Mouse (Mus musculus) thymus, adult 2 months (tissue): ENCODE data around the gene Rreb1.

Experiments used
- CTCF ChIP-seq: fragments of 200-500 bp; IDR thresholded peaks from 2 replicates; pipeline ENCODE4 v1.5.1; 2012; ENCODE audit warnings: mild to moderate bottlenecking, control low read depth, low read length, moderate library complexity, borderline replicate concordance; ENCODE audit not compliant: control insufficient read depth, poor library complexity, insufficient read depth; ENCODE audit errors: extremely low read depth
- POLR2A ChIP-seq: fragments of 200-500 bp; IDR thresholded peaks from 2 replicates; pipeline ENCODE4 v1.6.1; 2012; ENCODE audit warnings: mild to moderate bottlenecking, low read length, control low read depth, moderate library complexity; ENCODE audit not compliant: control insufficient read depth, poor library complexity, insufficient read depth; ENCODE audit errors: extremely low read depth

GRCm38 (mm10) chr13:37866296-37866695 is 88.1 kb downstream of the Rreb1 start:
- no peak for TF ChIP-seq CTCF
- no peak for TF ChIP-seq POLR2A
